Mouse (Mus musculus) stomach, postnatal 0 days (tissue): ENCODE results near the gene Dvl1. TPM values are rescaled to one million over a fixed set of nuclear protein-coding genes. Genes with fewer than 3 reads are reported as not detected.
A peak's percentile ranks its signal among the peaks of the same experiment; 100 is the strongest.

Experiments
- ATAC-seq: fragments of 200-750 bp; cut with Nextera tagmentation; 2 replicates; pipeline ENCODE4 v1.8.0; 2017; ENCODE audit not compliant: low FRiP score, low TSS enrichment
- DNase-seq: peaks from one replicate; pipeline ENCODE4 v3.0.0-alpha.2; 2016; ENCODE audit warnings: low spot score
- H3K27ac ChIP-seq: fragments of 300-500 bp; sonication (generic); replicated peaks from 2 replicates; pipeline ENCODE4 v1.5.1; 2014; ENCODE audit warnings: mild to moderate bottlenecking, control low read depth
- H3K27me3 ChIP-seq: fragments of 300-500 bp; sonication (generic); 2 replicates; pipeline ENCODE4 v1.6.1; 2014; ENCODE audit warnings: low read length; ENCODE audit not compliant: control insufficient read depth, insufficient read depth
- H3K36me3 ChIP-seq: fragments of 300-500 bp; sonication (generic); 2 replicates; pipeline ENCODE4 v1.6.1; 2014; ENCODE audit warnings: low read length, mixed read lengths; ENCODE audit not compliant: control insufficient read depth, insufficient read depth
- H3K4me1 ChIP-seq: fragments of 300-500 bp; sonication (generic); replicated peaks from 2 replicates; pipeline ENCODE4 v1.6.1; 2014; ENCODE audit warnings: antibody characterized with exemption; ENCODE audit not compliant: control insufficient read depth, insufficient read depth
- H3K4me2 ChIP-seq: fragments of 300-500 bp; sonication (generic); replicated peaks from 2 replicates; pipeline ENCODE4 v1.6.1; 2014; ENCODE audit warnings: low read depth, mild to moderate bottlenecking, control low read depth, moderate library complexity
- H3K4me3 ChIP-seq: fragments of 300-500 bp; sonication (generic); 2 replicates; pipeline ENCODE4 v1.5.1; 2014; ENCODE audit warnings: low read depth, low read length, control low read depth
- H3K9ac ChIP-seq: fragments of 300-500 bp; sonication (generic); 2 replicates; pipeline ENCODE4 v1.6.1; 2014; ENCODE audit warnings: mild to moderate bottlenecking, low read length, control low read depth, mixed read lengths
- H3K9me3 ChIP-seq: fragments of 300-500 bp; sonication (generic); 2 replicates; pipeline ENCODE4 v1.6.1; 2016; ENCODE audit warnings: low read length; ENCODE audit not compliant: control insufficient read depth
- CTCF ChIP-seq: IDR thresholded peaks from 2 replicates; pipeline ENCODE4 v1.5.1; 2016; ENCODE audit warnings: antibody characterized with exemption, low read depth, mild to moderate bottlenecking, moderate library complexity
- EP300 ChIP-seq: optimal IDR thresholded peaks from 2 replicates; pipeline ENCODE3; 2016; ENCODE audit warnings: antibody characterized with exemption
- WGBS: fragments of 180-500 bp; shearing (Covaris S2); extraction: QIAGEN DNeasy Blood & Tissue Kit; methylation state at CpG from one replicate; pipeline ENCODE4 v1.1.7; 2014; 5-methylcytosine and 5-hydroxymethylcytosine counted together
- polyA plus RNA-seq: library from polyadenylated mRNA; unstranded; fragments of >200 nt; fragmentation: Nextera tagmentation; extraction: Ambion mirVana; gene quantifications from 2 replicates; pipeline ENCODE4 v1.2.1, GENCODE M21; 2015

Dvl1 gene
- polyA plus RNA-seq, 1 experiment from 2014 or later, result 8.1 TPM

GRCm38 (mm10) chr4:155841651-155842270 lies 5.4 kb upstream of the Dvl1 start:
- Histone ChIP-seq H3K4me1 (0 out of 2 replicates have a peak, but pooled peaks cover 5% of the 10 kb centered on the region), H3K9me3 (no peaks in the 10 kb centered on the region), H3K27ac (no peak overlapping the region), H3K9ac (no peak overlapping the region), H3K4me3 (peak overlapping the region; percentile 53; the same call in 1 of the 2 replicates), H3K4me2 (peak overlapping the region; percentile 97), H3K27me3 (no peaks in the 10 kb centered on the region), H3K36me3 (peaks cover 4% of the 10 kb centered on the region; the same call in 1 of the 2 replicates)
- TF ChIP-seq EP300, result no peak
- no peak for TF ChIP-seq CTCF
- DNase-seq (no peak), ATAC-seq (no peak)
- 46% methylated on average over 38 of the region's 38 CpGs for WGBS

- TF ChIP-seq CTCF, result no peak
- TF ChIP-seq EP300, result no peak
- H3K27me3 ChIP-seq, result no peaks in the 10 kb centered on the region
- 94% methylated on average over 5 of the region's 5 CpGs for WGBS
- H3K27ac ChIP-seq, result no peak overlapping the region
- H3K9me3 ChIP-seq, result no peaks in the 10 kb centered on the region
- peaks cover 4% of the 10 kb centered on the region; the same call in 1 of the 2 replicates for H3K36me3 ChIP-seq
- H3K4me3 ChIP-seq, result no peak overlapping the region
- no peak for DNase-seq
- no peak for ATAC-seq
- H3K9ac ChIP-seq, result no peak overlapping the region
- peaks cover 6% of the 10 kb centered on the region; the same call in 1 of the 2 replicates for H3K4me1 ChIP-seq
- H3K4me2 ChIP-seq, result no peak overlapping the region
Measured at GRCm38 (mm10) chr4:155843231-155843630, 4.0 kb upstream of the Dvl1 start.

GRCm38 (mm10) chr4:155847591-155848352 lies 570 bp downstream of the Dvl1 start:
- ATAC-seq (peak; percentile 19), DNase-seq (peak; percentile 64)
- WGBS, result under 1% methylated on average over 47 of the region's 69 CpGs
- Histone ChIP-seq H3K27me3 (no peaks in the 10 kb centered on the region), H3K36me3 (peaks cover 4% of the 10 kb centered on the region; the same call in 1 of the 2 replicates), H3K4me1 (peaks cover 8% of the 10 kb centered on the region), H3K4me3 (peak overlapping the region; percentile 71), H3K27ac (peak overlapping the region; percentile 81), H3K9ac (peak overlapping the region; percentile 91), H3K4me2 (peak overlapping the region; percentile 89), H3K9me3 (no peaks in the 10 kb centered on the region)
- TF ChIP-seq CTCF (0 out of 2 replicates have a peak, but pooled peaks have one; percentile 7), EP300 (no peak)

- Histone ChIP-seq H3K4me2 (peak overlapping the region; percentile 89), H3K4me1 (peaks cover 8% of the 10 kb centered on the region), H3K9me3 (no peaks in the 10 kb centered on the region), H3K27me3 (no peaks in the 10 kb centered on the region), H3K27ac (no peak overlapping the region), H3K4me3 (peak overlapping the region; percentile 71), H3K36me3 (no peaks in the 10 kb centered on the region), H3K9ac (peak overlapping the region; percentile 91)
- no peak for TF ChIP-seq EP300
- no peak for TF ChIP-seq CTCF
- 55% methylated on average over 7 of the region's 7 CpGs for WGBS
- DNase-seq (no peak), ATAC-seq (no peak)
Measured at GRCm38 (mm10) chr4:155848434-155849095, 1.4 kb downstream of the Dvl1 start.

- Histone ChIP-seq H3K4me1 (peaks cover 8% of the 10 kb centered on the region), H3K9ac (no peak overlapping the region), H3K27ac (no peak overlapping the region), H3K4me2 (no peak overlapping the region; the same call in 1 of the 2 replicates), H3K36me3 (0 out of 2 replicates have a peak, but pooled peaks cover 3% of the 10 kb centered on the region), H3K4me3 (no peak overlapping the region), H3K27me3 (no peaks in the 10 kb centered on the region), H3K9me3 (no peaks in the 10 kb centered on the region)
- TF ChIP-seq EP300 (no peak), CTCF (no peak)
- ATAC-seq, result no peak
- WGBS, result 91% methylated on average over 2 of the region's 2 CpGs
- no peak for DNase-seq
Measured at GRCm38 (mm10) chr4:155849391-155849790, 2.2 kb downstream of the Dvl1 start.
